Mouse (Mus musculus): ENCODE data around the gene Hist1h2ag.

Hist1h2ag gene

DNA sequence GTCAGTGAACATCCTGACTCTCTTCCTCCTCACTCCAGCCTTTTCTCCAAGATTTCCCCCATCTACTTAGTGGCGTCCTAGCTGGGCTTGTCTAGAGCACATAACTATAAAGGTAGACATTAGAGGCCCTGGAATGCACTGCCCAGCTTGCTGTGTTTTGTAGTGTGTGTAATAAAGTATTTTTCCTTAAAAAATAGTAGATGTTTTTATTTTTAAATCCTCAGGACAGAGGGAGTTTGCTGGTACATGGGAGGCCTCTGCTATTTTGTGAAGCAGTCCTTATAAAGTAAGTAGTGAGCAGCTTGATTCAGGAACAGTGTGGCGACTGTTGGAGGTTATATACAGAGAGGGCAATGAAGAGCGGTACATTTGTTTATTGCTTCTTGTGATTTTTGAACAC is 34.0 kb downstream of the Hist1h2ag start:
- DNase-seq (ENCODE audit: low spot score in 2 of 2): no peak

DNA sequence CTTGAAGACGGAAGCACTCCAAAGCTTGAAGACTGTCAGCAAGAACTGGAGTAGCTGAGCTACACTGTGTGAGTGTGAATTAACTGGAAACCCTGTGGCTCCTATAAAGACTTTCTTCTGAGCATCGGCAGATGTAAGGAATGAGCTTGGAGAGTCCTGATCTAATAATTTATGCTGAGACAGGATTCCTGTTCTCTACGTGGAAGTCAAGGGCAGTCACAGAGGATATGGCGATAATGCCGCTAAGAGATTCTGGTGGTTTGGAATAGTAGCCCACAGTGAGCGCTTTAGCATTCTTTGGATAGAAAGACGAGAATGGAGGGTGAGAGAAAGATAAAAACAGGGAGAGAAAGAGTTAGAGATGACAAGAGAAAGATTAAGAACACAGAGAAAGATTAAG is 34.9 kb downstream of the Hist1h2ag start:
- DNase-seq (ENCODE audit: low spot score in 2 of 2): no peak

DNA sequence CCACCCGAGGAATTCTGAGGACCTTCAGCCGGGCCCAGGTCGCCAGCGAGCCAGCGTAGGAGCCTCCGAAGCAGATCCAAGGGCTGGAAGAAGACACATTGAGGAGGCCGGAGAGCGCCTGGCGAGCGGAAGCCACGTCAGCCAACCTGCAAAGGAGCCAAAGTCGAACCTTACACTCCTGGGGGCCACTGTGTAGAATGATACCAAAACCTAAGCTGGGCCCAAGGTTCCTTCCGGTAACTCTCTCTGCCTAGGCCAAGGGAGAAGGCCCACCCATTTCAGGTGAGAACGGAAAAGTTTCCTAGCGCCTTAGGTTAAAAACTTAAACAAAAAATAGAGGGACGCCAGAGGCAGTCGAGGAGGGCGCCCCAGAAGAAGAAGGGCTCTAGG is 35.6 kb downstream of the Hist1h2ag start:
- no peak for DNase-seq (ENCODE audit: low spot score in 2 of 2)

DNA sequence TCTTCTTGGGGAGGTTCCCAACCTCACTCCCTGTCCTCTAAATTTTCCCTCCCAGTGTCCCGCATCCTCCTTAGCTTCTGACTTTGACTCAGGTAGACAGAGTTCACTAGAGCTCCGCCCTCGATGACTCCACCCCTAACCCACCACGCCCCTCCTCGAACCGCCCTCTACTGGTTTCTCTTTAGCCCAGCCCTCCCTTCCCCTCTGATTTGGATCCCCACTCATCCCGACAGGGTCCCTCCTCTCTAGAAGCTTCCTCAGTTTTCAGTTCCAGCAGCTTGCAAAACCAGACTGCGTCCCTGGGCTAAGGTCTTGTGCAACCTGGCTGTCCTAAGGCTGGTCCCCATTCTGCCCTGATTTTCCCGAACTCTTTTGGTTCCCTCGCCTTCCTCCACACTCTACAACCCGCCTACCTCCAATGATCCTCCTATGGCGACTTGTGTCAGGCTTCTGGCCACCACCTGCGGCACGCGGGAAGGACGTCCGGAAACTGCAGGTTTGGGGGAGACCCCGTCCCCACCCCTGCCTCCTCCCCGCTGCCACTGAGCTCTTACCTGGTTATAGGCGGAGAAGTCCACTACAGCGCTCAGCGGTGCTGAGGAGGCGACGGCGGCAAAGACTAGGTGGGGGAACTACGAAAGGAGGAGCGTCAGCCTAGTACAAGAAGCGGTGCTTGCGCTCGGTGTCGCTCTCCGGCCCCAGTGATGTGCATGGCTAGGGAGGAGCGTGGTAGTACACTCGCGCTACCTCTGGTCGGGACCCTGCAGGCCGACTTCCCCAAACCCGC is 36.2 kb downstream of the Hist1h2ag start:
- no peak for DNase-seq (ENCODE audit: low spot score in 2 of 2)

DNA sequence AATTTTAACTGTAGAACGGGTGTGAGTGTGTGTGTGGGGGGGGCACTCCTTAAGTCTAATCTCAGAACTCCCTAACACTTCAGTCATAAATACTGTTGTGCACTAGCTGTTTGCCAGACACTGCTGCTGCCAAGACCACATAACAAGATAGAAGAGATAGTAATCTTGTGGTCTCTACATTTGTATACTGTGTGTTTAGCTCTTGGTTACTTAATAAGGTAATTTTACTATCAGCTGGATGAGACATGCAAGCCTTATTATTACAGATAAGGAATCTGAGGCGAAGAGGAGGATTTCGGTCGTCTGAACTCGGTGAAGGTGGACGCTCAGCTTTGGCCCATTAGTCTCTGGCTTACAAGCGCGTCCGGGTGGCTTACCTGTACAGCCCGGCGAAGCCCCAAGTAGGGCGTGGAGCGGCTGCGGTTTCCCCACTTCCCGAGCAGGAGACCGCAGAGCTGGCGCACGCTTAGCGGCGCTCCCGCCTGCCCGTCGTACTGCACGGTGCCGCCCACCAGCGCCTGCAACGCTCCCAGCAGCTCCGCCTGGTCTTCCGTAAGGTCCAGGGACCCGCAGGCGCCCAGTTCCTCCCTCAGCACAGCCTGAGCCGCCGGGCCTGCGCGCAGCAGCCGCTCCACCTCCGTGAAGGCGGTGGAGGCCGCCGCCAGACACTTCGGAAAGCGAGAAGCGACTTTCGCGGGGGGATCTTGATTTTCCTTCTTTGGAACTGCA is 37.0 kb downstream of the Hist1h2ag start:
- DNase-seq (ENCODE audit: low spot score in 2 of 2): no peak

DNA sequence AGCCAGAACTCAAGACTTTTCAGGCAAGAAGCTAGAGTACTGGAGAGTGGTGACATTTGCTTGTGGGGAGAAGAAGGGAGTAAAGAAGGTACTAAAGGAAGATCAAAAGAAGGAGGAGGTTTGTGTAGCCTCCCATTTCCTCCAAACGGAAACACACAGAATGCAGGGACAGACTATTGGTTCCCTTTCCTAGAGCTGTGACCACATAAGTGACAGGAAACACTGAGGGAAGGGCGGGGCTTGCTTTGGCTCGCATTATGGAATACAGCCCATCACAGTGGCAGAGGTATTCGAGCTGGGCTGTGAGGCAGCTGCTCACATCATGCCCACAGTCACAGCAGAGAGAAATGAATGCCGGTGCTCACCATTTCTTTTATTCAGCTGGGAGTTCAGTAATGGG is 40.9 kb downstream of the Hist1h2ag start:
- DNase-seq (ENCODE audit: low spot score in 2 of 2): no peak

DNA sequence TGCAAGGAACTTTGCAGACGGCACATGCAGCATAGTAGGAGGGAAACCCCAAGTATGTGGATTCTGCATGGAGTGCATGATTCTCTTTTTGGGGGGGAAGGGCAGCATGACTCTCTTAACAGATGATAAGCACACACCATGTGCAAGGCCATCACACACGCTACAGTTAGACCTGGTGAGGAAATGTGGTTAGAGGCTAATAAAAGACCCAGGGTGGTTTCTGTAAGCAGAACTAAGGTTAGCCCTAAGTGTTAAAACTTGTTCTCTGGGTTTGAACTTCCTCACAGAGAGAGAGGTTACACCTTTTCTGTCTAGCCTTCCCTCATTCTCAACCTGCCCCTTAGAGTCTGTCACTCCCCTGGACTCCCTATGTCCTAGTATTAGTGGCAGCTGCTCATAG is 41.4 kb downstream of the Hist1h2ag start:
- no peak for DNase-seq (ENCODE audit: low spot score in 2 of 2)

DNA sequence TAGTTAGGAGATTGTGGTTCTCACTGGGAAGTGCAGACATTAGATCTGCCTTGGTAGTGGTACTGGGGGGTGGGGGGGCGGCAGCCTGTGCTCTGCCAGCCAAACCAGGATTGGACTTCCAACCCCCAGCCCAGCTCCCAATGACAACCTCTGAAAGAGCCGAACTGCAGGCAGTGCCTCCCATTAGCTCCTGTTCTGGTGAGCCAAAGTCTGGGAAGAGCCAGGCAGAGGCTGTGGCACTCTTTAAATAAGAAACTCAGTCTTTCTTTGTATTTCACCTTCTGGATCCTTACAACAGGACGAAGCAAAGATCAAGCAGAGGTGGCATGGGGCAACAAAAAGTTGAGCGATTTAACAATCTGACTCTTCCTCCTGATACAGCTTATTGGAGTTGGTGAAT is 43.6 kb downstream of the Hist1h2ag start:
- no peak for DNase-seq (ENCODE audit: low spot score in 2 of 2)

DNA sequence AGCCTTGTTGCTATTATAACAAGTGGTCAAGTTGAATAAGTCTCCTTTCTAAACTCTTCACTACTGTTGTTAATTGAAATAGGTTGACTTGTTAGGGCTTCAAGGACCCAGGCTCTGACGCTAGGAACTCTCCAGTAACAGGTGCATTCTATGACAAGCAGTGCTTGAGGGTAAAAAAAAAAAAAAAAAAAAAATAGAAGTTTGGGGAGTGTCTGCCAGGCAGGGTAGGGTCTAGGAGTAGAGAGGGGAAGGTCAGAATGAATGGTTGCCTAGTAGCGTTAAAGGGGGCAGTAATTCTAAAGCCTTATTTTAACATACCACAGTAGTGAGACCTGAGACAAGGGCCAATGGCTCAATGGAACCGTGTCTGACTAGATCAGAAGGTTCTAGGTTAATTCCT is 44.3 kb downstream of the Hist1h2ag start:
- no peak for DNase-seq (ENCODE audit: low spot score in 2 of 2)

DNA sequence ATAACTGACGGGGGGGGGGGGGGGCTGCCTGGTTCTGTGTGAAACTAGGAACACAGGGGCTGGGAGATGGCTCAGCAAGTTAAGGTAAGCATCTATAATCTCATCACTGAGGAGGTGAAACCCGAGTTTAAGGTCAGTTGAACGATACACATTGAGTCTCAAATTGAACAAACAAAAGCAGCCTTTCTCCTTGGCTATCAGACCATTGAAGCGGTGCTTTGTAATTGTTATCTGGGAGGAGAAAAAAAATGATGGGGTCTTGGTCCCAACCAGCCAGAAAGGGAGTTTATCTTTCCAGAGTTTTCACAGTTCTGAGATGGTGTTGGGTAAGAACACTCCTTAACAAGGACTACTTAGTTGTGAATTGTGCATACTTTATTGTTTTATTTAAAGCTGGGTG is 44.9 kb downstream of the Hist1h2ag start:
- no peak for DNase-seq (ENCODE audit: low spot score in 2 of 2)

DNA sequence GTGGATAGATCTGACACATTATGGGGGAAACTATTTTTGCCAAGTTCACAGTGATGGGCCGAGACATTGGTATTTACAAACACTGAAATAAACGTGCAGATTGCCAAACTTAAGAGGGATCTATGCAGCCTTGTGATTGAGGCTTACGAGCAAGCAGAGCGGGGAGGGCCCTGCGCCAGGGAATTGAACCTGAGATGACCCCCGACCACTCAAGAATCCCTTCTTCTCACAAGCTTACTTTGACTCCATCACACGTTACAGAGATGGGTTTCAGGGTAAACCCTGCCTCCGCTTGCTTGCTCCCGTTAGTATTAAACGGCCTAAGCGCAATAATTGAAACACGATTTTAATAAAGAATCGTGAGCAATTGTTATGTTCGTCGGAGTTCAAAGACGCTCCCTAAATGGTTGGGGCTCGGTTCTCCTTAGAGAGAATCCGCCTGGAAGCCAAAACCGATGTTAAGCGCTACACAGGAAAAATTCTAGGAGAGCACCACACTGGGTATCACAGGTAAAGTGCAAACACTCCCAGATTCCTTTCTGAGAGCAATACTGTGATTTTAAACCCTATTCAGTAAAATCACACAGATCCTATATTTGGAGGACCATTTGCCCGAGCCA is 45.4 kb downstream of the Hist1h2ag start:
- DNase-seq (ENCODE audit: low spot score in 2 of 2): no peak

DNA sequence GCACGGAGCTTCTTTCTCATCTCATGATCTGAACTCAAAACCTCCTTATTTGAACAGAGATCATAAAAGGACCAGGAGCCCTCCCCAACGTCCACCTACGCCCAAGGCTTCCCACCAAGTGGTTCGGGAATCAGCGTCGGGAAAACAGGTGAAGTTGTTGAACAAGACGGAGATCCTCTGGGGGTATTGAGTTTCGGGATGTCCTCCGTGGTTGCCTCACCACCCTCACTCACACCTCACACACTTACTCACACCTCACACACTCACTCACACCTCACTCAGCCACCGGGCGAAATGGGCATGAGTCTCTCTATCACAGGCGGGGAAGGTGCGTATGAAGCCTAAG is 45.9 kb downstream of the Hist1h2ag start:
- no peak for DNase-seq (ENCODE audit: low spot score in 2 of 2)

DNA sequence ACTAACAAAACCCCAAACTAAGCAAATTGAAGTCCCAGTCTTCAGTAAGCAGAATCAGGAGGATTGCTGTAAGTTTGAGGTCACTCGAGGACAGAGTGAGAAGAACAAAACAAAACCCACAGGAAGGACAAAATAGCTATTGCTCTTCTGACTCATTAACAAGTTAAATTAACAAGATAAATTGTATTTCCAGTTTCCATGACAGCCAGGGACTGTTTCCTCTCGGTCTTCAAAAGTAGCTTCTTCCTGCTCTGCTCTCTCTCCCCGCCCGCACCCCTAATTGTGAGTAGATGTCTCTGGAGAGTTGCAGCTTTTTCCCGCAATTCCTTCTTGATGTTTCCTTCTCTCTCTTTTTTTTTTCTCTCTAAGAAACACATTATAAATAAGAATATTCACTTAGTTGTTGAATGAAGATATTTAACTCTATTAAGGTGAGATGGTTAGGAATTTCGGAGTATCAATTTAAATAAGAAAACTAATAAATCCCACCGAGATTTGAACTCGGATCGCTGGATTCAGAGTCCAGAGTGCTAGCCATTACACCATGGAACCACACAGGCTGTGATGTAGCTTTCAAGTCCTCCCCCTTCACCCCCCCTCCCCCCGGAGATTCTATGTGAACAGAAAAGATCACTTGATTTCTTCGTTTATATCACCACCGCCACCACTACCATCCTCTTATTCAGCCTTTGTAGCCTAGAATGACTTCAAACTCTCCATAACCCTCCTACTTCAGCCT is 46.5 kb downstream of the Hist1h2ag start:
- DNase-seq (ENCODE audit: low spot score in 2 of 2): no peak

DNA sequence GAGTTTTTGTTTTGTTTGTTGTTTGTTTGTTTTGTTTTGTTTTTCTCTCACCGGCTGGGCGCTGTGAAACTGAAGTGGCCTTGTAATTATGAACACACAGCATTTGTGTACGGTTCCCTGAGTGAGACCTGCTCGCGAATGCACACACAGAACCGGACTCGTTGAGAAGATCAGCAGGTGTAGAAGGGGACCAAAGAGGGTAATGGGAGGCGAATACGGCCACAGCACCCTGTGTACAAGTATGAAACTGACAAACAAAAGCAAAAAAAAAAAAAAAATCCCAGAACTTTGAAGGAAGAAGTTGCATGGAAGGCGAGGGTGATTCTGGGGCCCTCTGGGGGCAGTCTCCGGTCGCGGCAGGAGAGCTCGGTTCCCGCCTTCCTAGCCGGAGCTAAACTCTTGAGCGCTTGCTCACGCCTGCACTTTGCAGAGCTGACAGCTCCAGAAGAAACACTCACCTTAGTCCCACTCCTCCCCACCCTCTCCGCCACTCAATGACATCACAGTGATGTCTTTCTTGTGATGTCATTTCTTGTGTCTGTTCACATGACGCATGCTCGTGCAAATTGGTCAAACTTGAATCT is 47.3 kb downstream of the Hist1h2ag start:
- DNase-seq (ENCODE audit: low spot score in 2 of 2): peak in 1 of 2 experiments; percentile 16

DNA sequence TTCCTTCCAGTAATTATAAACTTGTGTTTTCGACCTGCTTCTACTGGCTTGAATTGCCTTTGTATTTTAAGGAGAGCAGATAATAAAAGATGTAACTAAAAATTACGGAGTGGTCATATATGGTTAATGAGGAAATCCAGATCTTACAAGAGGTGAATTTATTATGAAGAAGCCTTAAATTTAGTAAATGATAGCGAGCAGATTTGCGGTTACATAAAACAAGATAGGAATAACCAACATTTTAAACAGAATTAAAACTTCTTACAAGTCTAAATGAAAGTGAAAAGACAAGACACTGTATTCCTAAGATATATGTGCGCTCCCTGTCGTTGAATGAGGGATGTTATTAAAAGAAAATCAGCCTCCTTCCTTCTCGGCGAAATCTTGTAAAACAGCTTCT is 47.8 kb downstream of the Hist1h2ag start:
- no peak for DNase-seq (ENCODE audit: low spot score in 2 of 2)

DNA sequence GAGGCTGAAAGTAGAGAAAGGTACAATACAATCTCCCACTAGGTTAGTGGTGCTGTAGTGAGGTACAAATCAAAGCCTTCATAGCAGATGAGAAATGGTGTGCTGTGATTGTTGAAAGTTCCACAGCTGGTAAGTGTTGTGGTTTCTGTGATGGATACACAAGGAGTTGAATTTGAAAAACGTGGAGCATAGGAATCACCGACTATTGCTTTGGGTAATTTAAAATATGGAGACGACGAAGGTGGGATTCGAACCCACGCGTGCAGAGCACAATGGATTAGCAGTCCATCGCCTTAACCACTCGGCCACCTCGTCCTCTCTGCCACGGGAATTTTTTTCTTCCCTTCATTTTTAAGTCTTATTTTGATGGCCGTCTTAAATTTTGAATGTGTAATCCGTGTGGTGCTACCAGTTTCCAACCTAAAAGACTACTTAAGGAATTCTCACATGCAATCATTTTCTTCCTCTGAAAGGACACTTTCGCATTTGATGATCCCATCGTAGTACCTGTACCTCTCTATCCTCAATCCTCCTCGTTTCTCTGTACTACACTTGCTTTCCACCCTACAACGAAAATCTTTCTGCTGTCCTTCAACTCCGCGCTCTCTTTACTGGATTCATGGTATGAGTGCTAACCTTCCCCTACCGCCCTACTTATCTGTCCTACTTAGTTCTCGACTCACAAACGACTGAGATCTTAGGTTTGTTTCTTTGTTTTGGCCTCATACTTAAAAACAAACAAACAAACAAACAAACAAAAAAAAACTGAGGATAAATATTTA is 48.6 kb downstream of the Hist1h2ag start:
- peak in 1 of 2 experiments; percentile 25 for DNase-seq (ENCODE audit: low spot score in 2 of 2)

DNA sequence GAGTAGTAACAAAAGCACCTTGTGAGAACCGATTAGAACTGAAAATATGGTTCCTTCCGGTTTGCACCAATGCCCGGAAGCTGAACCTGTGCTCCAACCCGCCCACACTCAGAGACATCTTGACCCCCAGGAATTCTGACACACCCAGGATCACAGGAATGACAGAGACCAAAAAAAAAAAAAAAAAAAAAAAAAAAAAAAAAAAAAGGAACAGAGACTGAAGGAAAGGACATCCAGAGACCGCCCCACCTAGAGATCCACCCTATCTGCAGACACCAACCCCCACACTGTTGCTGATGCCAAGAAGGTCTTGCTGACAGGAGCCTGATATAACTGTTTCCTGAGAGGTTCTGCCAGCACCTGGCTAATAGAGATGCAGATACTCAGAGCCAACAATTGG is 50.2 kb downstream of the Hist1h2ag start:
- no peak for DNase-seq (ENCODE audit: low spot score in 2 of 2)

All from cerebellum, postnatal 4 days (tissue).